Mouse (Mus musculus) heart, adult 18-20 months (tissue): ENCODE results near the gene Ttc39d. TPM values are rescaled to one million over a fixed set of nuclear protein-coding genes. Genes with fewer than 3 reads are reported as not detected.
"Not testable (repeated sequence)": the region's sequence is repeated elsewhere in the genome, so short reads cannot be mapped to it uniquely, and the experiment has no call there.

Source experiments
- DNase-seq, 2 experiments: peaks; one replicate each; pipeline ENCODE4 v3.0.0; 2021 to 2022; ENCODE audit warnings: mixed read lengths in 1 of 2
- total RNA-seq, 2 experiments: library from RNA; stranded (reverse); gene quantifications; 2 replicates each; pipeline ENCODE4 v1.2.3; 2021

Gene Ttc39d
- total RNA-seq, 2 experiments from 2014 or later, result 0.10 TPM; not detected in 1

DNA sequence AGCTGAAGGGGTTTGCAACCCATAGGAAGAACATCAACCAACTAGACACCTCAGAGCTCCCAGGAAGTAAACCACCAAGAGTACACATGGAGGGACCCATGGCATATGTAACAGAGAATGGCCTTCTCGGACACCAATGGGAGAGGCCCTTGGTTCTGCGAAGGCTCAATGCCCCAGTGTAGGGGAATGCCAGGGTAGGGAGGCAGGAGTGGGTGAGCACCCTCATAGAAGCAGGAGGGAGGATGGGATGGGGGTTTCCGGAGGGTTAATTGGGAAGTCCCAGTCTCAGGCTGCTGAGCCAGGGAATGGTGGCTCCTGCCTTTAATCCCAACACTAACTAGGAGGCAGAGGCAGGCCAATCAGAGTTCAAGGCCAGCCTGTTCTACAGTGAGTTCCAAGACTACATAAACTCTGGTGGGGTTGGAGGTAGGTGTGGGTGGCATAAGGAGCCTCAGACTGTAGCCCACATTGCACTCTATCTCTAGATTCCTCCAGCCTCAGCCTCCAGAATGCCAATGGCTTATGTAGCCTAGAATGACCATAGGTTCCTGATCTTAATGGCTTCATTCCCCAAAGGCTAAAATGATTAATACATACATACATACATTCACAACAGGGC lies 8.0 kb upstream of the Ttc39d start:
- DNase-seq, result no peak

DNA sequence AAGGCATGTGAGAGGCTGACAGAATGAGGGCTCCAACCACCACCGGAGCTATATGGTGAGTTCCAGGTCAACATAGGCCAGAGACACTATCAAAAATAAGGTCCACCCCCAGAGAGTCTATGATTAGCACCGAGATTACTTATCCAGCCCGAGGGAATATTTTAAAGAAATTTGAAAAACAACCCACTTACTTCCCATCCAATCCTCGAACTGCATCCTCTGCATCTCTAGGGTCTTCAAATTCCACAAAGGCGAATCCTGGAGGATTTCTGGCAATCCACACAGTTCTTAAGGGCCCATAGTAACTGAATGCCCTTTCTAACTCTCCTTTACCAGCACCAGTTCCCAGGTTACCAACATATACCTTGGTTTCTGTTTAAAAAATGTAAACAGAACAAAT lies 1.6 kb upstream of the Ttc39d start:
- no peak for DNase-seq

- DNase-seq, result no peak
Measured at GRCm38 (mm10) chr17:80206301-80206670, 974 bp upstream of the Ttc39d start.

DNA sequence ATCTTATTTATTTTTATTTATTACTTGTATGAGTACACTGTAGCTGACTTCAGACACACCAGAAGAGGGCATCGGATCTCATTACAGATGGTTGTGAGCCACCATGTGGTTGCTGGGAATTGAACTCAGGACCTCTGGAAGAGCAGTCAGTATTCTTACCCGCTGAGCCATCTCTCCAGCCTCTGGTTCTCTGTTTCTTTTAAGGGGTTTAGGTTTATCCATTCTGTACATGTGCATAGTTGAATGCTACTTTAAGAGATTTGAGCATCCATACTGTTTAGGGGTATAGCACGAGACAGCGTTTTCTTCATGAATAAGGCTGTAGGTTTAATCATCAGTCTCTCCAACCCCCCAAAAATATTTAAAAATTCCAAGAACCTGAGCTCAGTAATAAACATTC lies 6.7 kb downstream of the Ttc39d start:
- DNase-seq, result not testable (repeated sequence)

DNA sequence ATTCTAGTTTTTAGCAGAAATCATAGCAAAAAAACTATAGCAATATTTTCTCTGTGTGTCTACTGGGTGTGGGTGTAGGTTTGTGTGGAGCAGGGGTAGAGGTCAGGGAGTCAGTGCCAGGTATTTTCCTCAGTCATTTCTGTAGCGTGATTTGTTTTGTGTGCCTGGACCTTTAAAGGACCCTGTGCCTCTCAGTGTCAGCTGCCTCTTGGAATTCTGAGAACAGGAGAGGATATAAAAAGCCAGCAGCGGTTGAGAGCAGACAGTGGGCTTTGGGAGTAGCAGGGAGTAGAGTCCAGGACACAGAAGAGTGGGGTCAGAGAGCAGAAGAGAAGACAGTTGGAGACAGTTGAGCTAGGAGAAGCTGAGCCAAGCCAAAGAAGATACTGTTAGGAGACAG lies 12.9 kb downstream of the Ttc39d start:
- DNase-seq, result no peak

DNA sequence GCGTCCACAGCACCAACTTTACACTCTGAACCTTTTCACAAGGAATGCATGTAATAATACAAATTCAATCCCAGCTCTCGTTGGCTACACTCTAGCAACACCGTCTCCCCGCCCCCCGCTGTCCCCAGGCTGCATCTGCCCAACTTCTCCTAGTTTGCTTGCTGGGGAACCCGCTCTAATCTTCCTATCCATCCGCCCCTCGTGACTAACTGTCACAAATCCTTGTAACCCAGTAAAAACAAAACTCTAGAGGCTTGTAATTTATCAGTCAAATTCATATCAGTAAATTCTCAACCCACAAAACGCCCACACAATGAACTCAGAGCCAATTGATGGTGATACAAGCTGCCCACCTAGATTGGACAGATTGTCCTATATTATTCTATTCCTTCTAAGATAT lies 13.9 kb downstream of the Ttc39d start:
- DNase-seq, result no peak

DNA sequence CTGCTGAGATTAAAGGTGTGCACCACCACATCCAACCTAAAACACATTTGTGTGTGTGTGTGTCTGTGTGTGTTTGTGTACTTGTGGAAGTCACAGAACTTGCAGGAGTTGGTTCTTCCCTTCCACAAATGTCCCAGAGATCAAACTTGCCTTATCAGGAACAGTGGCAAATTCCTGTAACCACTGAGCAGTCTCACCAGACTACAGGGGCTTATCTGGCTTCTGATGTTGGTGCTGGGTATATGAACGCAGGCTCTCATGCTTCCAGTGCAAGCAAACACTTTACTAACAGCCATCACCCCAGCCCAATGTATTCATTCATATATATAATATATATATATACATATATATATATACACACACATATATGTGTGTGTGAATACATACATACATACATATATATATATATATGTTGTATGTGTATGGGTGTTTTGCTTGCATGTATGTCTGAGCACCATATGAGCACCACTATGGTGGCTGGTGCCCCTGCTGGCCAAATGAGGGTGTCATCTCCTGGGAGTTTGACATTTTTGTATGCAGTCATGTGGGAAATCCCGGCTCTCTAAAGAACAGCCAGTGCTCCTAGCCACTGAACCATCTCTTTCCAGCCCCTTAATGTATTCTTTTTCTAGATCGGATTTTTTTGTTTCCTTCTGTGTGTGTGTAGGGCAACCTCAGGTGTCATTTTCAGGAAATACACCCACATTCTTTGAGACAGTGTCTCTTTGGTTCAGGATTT lies 14.8 kb downstream of the Ttc39d start:
- DNase-seq, result no peak

DNA sequence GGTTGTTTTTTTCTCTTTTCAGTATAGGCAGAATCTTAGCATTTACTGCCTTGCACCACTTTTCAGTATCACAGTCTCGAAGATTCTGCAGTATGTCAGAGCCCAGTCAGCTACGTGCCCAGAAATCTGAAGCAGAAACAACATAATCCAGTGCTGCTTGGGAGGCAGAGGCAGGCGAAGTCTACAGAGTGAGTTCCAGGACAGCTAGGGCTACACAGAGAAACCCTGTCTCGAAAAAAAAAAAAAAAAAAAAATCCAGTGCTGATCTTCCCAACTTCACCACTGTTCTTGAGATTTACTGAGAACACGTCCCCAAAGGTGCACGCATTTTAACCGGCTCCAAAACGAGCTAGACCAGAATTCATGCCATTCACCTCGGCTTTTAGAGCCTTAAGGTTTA lies 16.6 kb downstream of the Ttc39d start:
- peak in 1 of 2 experiments; percentile 14 for DNase-seq

DNA sequence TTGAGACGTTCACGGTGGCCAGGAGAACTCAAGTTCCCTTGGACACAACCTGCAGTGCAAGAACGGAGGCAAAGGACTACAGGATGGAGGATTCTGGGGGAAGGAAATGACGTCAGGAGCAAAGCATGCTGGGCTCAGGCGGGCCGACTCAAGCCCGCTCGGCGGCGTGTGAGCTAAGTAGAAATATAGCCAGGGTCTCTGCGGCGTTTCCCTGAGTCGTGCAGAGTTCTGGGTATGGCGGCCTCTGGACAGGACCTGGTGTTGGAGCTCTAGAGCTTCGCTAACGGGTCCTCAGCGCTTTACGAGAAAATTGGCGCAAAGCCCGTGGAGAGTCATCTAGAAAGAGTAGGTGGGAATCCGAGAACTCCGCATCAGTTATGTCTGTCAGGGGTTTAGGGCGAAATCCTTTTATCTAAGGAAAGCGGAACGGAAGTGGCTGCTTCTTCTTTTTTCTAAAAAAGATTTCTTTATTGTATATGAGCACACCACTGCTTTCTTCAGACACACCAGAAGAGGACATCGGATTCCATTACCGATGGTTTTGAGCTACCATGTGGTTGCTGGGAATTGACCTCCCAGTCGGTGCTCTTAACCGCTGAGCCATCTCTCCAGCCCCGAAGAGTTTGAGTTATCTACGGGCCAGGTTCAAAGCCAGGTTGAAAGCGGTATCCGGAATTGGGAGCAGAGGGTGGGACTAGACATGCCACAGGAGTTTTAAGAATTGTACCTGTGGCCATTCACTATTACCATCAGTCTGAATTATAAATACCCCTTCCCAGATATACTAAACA lies 17.3 kb downstream of the Ttc39d start, which contains the start of gene Gemin6:
TSS of gene Gemin6 (plus strand) at position 116 of the 791 bp plus-strand sequence.
- DNase-seq, result peak; percentile 92

DNA sequence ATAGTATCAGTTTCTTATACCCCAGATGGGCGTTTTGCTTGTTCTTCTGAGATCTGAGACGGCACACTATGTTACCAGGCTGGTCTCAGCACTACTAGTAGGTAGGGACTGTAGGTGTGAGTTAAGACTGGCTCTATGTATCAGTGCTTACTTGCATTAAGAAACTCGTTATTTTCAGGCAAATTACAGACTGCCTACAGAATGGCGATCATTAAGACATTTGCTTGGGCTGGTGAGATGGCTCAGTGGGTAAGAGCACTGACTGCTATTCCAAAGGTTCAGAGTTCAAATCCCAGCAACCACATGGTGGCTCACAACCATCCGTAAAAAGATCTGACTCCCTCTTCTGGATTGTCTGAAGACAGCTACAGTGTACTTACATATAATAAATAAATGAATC lies 17.9 kb downstream of the Ttc39d start:
- not testable (repeated sequence) for DNase-seq

DNA sequence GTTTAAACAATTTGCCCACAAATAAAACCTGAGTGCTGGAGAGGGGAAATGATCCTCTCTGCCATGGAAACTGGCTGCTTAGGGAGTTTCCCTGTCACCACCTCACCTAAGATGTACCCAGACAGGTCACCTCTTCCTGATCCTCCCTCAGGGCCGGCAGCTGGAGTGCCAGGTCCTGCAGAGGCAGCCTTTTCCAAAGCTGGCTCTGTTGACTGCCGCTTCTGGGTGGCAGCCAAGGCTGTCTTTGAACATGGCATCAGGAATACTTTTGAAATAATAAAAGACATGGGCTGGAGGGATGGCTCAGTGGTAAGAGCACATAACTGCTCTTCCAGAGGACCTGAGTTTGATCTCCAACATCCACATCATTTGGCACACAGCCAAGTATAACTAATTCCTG lies 22.1 kb downstream of the Ttc39d start:
- DNase-seq, result peak; percentile 30 to 34

DNA sequence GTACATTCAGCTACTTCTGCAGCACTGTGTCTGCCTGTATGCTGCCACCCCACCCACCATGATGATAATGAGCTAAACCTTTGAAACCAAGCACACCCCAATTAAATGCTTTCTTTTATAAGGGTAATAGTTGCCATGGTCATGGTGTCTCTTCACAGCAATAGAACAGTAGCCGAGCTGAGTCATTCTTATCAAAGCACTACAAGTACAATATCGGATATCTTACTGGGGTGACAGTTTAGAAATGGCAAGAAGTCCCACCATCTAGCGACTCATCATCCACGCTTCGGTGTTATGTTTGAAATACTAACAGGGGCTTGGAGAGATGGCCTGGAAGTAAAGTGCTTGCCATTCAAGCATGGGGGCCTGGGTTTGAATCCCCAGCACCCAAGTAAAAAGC lies 26.6 kb downstream of the Ttc39d start:
- DNase-seq, result no peak

DNA sequence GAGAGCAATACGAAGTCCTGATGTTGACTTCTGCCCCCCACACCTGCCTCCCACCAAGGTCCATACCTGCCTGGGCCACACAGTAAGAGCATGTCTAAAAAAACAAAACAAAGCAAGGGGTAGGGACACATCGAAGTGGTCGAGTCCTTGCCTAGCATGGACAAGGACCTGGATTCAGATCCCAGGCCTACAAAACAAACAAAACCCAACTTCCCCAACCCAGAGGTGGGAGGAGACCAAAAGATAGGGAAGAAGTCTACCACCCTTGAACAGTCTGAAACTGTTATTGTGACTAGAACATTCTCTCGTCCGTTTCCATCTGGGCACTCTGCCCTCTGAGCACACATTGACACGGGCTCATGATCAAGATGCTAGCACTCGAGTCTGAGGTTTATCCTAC lies 27.1 kb downstream of the Ttc39d start:
- no peak for DNase-seq

GRCm38 (mm10) chr17:80235477-80235876 lies 28.2 kb downstream of the Ttc39d start:
- no peak for DNase-seq

DNA sequence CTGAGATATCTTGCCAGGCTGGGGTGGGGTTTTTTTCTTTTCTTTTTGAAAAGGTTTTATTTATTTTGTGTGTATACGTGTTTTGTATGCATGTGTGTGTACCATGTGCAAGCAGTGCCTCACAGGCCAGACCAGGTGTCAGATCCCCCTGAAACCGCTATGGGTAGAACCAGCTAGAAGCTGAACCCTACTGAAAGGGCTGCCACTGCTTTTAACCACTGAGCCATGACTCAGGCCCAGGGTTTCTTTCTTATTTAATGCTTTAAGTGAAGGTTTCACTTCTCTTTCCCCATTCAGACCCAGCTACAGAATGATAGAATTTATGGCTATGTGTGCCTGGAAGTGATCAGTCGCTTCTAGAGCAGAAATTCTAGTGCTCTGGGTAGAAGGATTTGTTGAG lies 29.5 kb downstream of the Ttc39d start:
- no peak for DNase-seq

DNA sequence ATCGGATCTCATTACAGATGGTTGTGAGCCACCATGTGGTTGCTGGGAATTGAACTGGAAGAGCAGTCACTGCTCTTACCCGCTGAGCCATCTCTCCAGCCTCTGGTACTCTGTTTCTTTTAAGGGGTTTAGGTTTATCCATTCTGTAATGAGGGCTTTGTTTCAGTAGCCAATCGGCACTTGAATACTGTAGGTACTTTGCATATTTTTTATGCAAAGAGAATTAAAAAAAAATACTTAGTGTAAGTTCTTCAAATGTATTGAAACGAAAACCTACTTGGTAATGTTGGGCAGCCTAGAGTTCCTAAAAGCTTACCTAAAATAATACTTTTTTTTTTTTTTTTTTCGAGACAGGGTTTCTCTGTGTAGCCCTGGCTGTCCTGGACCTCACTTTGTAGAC lies 30.2 kb downstream of the Ttc39d start:
- no peak for DNase-seq

GRCm38 (mm10) chr17:80241594-80241993 lies 34.3 kb downstream of the Ttc39d start:
- no peak for DNase-seq

- DNase-seq, result no peak
Measured at GRCm38 (mm10) chr17:80243116-80243515, 35.9 kb downstream of the Ttc39d start.

DNA sequence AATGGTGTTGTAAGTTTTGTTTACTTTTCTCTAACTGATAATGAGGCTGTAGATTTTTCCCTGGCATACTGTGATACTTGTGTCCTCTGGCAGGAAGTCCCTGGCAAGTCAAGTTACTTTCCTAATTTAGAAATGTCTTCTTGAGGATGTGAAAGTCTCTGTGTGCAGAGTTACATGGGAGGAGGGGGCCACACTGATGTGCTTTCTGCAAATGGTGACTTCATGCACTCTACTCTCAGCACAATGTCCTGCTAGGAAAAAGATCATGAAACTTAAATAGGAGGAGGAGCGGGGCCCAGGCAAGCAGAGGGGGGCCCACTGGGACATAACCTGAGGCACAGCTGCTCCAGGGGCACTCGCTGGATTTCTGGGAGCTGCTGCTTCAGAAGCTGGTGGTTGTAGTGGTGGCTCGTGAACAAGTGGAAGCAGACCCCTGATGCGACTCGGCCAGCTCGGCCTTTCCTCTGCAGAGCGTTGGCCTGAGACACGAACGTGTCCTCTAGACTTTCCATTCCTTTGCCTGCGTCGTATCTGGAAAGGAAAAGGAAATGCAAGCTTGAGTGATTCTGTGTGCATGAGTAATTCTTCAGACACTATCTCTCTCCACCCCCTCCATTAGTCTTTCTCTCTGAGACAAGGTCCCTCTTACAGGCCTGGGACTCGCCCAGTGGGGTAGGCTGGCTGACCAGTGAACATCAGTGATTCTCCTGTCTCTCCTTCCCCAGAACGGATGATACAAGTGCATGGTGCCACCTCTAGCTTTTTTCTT lies 45.7 kb downstream of the Ttc39d start:
- DNase-seq, result peak; percentile 30 to 38

- DNase-seq, result no peak
Measured at GRCm38 (mm10) chr17:80254421-80254820, 47.2 kb downstream of the Ttc39d start.

- peak; percentile 86 to 92 for DNase-seq
Measured at GRCm38 (mm10) chr17:80255208-80255607, 47.9 kb downstream of the Ttc39d start.

- no peak for DNase-seq
Measured at GRCm38 (mm10) chr17:80267065-80267464, 59.8 kb downstream of the Ttc39d start.
